Mouse (Mus musculus): ENCODE data around the gene Zc3h12d.

The Zc3h12d gene

DNA sequence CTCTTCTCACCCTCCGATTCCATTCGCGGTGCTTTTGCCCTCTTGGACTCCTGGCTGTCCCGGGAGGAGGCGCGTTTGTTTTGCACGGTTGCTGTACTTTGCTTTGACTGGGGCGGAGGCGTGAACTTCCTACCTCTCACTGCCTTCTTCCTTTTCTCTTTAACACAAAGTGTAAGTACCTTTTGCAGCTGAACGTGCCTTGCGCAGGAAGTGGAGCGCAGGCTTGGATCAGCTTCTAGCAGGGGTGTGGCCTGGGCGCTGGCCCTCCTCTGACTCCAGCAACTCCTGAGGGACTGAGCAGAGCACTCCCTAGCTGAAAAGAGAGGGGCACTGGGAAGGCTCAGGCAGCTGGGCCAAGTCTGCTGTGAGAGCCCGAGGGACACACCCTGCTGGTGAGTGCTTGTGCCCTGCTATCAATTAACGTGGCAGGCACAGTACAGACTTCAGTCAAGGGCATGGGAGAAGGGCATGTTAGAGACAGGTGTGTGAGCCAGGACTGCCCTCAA lies at the start of gene Zc3h12d:
Zc3h12d (plus strand) TSS at position 300 of the 506 bp plus-strand sequence.
- no peak for DNase-seq (ENCODE audit: low read depth)

DNA sequence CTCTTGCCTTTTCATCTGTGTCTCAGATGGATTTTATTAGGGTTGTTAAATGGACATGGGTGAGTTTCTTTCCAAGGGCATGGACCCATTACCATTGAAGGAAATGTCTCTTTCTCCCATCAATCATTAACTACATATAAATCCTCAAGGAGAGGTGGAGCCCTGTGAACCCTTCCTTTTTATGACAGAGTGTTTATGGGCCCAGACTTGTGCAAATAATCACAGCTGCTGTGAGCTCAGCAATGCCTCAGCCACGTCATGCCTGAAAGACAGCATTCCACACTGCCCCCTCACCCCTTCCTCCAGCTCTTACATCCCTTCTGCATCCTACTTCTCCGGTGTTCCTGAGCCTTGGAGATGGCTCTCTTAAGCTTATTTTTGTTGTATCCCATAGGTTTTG lies 45.0 kb upstream of the Zc3h12d start:
- DNase-seq (ENCODE audit: low read depth): no peak

DNA sequence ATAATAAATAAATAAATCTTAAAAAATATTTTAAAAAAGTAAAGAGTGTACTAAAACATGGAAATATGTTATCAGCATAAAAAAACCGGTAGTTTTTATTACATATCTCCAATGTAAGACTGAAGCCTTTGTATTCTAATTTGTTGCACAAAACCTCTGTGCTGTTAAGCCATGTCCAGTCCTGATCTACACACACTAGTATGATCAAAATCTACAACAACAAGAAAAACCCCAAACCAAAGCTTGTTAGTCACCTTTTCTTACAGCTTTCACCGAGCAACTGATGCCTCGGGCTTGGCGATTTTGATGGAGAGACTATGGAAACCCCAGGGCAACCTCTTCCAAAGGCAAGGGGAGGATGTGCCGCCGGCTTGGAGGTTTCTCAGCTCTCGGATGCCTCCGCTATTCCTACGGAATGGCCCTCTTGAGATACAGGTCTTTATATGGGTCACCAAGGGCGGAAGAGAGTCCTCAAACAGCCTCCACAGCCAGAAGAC lies 40.0 kb upstream of the Zc3h12d start:
- DNase-seq (ENCODE audit: low read depth): no peak

DNA sequence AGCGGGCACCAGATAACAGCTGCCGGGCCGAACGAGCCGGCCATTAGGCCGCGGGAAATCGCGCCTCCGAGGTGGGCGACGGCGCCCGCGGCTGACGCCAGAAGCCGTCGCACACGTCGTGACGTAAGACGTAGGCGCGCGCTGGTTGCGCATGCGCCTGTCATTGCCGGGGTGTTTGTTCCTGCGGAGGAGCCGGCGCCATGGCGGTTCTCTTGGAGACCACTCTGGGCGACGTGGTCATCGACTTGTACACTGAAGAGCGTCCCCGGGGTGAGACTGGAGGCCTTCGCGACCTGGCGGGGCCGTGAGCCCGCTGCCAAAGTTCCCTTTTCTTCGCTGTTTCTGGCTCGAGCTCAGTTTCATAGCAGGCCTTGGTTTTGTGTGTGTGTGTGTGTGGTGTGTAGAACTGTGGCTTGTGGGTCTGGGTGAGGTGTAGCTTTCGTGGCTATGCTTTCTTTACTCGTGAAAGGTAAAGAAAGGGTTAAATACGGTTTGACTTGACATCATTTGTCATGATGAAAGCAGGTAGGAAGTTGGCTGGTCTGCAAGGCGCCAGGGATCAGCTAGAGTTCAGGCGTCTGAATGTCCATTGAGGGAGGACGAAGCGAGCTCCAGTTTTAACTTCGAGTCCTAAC lies 39.4 kb upstream of the Zc3h12d start, which contains the start of the genes Ginm1 and Ppil4:
Ginm1 (minus strand) TSS at position 74 of the 635 bp plus-strand sequence.
Ppil4 (plus strand) TSS at position 141 of the 635 bp plus-strand sequence.
- DNase-seq (ENCODE audit: low read depth): peak; percentile 81

DNA sequence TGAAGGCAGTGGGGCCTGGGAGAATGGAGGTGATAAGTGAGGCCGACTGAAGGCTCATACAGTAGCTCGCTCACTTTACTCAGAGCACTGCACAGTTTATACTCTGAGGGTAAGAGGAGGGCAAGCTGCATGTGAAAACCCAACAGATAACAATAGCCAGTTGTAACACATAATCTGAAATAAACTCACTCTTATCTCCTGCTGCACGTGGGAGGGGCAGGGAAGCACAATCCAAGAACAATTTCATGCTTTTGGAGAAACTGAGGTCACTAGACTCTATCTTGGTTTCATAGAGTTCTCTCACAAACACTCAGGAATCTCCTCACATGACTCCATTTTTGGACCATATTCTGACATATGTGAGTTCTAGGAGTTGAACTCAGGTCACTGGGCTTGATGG lies 31.0 kb upstream of the Zc3h12d start:
- no peak for DNase-seq (ENCODE audit: low read depth)

DNA sequence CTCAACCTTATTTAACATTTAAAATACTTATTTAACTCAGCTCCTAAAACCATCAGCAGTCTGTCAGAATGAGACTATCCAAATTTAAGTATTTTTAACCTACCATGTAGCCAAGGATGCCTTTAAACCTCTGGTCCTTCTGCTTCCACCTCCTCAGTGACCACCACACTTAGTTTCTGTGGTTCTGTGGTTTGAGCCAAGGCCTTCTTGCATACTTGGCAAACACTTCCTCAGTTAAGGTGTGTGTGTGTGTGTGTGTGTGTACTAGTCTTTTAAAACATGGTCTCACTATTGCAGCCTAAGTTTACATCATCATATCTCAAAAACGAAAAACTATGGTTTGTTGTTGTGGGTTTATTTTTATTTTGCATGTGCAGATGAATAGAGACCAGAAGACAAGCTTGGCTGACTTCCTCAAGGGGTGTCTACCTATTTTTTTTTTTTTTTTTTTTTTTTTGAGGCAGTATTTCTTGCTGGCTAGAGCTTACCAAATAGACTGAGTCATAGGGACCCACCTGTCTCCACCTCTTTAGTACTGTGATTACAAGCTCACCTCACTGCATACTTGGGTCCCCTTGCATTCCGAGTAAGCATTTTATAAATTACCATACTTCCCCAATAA lies 29.6 kb upstream of the Zc3h12d start:
- DNase-seq (ENCODE audit: low read depth): no peak

DNA sequence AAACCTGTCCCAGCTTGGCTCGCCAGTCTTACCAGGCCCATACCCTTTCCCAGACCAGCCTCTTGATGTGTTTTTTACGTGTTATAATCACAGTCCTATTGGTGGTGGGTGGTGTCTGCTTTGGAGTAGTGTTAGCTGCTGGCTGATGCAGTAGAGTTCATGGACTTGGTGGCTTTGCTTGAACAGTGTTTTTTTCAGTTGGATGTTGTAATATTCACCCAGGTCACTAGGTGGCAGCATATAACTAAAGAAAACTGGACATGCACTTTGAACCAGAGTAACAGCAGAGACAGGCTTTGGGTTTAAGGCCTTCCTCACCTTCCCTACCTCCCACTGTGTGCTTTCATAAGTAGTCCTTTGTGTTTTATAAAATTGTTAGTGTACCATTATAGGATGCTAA lies 22.3 kb upstream of the Zc3h12d start:
- peak; percentile 45 for DNase-seq (ENCODE audit: low read depth)

DNA sequence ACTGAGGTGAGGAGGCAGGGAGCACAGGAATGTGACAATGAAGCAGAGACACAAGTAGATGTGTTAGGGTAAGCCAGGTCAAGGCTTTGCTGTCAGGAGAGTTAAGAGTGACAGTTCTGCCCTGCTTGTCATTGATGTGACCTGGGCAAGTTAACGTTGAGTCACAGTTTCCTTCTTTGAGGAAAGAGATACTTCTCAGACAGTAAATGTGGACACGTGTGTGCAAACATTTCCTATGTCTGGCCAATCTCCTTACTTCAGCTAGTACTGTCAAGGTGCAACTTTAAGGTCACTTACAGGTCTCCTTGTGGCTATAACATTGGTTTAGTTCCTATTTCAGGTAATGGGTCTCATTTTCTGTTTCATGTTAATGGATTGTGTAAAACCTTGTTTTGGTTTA lies 15.8 kb upstream of the Zc3h12d start:
- DNase-seq (ENCODE audit: low read depth): no peak

DNA sequence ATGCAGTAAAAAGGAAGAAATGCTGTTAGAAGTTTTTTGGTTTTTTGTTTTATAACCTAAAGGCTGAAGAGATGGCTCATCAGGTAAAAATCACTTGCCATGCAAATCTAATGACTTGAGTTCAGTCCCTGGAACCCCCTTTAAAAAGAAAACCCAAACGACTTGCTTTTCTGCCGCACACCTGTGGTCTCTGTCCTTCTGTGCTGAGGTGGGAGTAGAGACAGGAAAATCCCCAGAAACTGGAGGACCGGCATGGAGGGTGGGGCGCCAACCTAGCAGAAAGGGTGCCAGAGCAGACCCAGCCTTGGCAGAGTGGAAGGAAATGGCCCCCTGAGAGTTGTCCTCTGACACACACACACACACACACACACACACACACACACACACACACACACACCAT lies 13.6 kb upstream of the Zc3h12d start:
- no peak for DNase-seq (ENCODE audit: low read depth)

DNA sequence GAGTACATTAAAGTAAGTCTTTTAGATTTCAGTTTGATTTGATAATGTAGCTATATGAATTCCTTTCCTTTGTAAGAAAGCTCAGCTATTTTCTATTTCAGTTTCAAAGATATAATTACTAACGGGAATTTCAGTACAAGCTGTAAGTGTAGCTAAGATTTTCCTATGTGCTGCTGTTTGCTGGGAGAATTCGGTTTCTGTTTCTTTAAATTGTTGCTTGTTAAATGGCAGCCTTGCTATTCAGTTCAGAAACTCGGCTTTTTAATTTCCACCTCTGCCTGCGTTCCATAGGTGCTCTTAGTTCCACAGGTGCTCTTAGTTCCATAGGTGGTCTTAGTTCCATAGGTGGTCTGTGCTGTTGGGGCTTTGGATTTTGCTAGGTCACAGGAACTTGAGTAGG lies 13.1 kb upstream of the Zc3h12d start:
- DNase-seq (ENCODE audit: low read depth): no peak

DNA sequence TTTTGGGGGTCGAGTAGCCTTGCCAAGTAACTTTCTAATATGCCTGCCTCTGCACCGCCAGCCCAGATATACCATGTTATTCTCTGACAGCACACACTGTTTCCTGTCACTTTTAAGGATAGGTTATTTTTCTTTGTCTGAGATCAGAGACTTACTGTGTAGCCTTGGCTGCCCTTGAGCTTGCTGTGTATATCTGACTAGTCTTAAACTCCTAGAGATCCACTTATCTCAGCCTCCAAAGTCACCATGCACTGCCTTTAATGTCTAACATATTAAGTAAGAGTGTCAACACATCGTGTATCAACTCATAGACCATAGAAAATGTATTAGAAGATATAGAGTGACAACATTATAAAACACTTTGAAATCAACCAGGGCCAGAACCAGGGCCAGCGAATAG lies 12.7 kb upstream of the Zc3h12d start:
- no peak for DNase-seq (ENCODE audit: low read depth)

DNA sequence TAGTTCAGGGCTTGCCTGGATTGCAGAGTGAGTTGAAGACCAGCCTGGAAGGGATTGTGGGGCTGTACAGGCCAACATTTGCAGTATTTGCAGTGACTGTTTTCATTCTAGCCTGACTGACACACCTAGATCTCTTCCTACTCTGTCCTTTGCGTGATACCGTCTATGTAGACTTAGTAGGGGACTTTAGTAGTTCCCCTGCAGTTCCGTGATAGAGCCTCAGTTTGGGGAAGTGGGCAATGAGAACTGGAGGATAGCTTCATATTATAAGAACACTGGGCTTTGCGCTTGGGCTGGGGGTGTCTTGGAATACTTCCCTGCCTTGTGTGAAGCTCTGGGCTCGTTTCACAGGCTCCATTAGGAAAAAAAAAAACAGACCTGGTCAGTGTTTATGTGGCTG lies 12.1 kb upstream of the Zc3h12d start:
- no peak for DNase-seq (ENCODE audit: low read depth)

DNA sequence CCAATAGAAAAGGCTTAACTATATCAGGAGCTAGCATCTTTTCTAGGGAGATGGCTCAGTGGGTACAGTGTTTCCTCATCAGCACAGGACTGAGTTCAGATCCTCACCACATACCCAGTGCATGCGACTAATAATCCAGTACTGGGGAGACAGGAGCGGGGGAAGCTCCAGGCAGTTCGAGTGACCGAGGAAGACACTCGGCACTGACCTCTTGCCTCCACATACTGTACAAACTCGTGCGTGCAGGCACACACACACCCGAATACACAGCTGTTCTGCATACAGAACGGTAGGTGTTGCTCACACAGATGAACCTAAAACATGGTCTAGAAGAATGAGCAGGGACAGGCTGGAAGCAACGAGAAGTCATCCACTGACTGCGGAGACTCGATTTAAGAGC lies 10.3 kb upstream of the Zc3h12d start:
- DNase-seq (ENCODE audit: low read depth): no peak

DNA sequence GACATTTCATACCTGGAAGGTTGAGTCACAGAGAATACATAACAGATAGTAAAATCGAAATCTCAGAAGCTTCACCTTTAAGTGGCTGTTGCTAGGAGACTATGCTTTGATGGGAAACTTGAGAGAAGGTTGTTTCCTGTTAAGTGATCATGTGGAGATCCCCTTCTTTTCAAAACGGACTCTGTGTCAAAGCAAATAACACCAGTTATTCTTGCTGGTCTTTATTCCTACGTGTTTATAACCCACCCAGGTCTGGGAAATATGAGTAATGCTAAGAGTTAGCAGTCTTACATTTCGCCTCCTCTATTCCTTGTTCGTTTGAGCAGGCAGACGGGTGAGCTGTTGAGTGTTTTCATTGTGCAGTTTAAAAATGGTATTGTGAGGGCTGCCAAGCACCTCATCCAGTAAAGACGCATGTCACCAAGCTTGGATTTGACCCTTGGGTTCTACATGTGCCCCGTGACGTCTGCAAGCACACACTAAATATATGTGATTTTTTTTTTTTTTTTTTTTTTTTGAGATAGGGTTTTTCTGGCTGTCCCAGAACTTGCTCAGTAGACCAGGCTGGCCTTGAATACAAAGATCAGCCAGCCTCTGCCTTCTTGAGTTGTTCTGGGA lies 7.5 kb upstream of the Zc3h12d start:
- DNase-seq (ENCODE audit: low read depth): no peak

DNA sequence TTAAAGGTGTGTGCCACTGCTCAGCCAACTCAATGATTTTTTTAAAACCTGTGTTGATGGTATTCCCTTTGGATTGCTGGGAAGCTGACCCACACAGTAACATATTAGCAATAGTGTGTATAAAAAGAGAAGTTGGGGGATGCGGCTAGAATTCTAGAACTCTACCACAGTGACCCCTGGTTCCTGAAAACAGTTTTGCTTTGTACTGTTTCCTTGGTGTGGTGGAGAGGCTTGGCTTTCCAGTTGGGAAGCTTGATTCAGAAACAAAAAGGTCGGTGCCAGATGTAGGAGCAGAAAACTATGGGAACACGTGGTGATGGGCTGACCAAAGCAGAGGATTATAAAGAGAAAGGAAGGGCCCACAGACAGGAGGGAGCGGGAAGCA lies 7.0 kb upstream of the Zc3h12d start:
- no peak for DNase-seq (ENCODE audit: low read depth)

DNA sequence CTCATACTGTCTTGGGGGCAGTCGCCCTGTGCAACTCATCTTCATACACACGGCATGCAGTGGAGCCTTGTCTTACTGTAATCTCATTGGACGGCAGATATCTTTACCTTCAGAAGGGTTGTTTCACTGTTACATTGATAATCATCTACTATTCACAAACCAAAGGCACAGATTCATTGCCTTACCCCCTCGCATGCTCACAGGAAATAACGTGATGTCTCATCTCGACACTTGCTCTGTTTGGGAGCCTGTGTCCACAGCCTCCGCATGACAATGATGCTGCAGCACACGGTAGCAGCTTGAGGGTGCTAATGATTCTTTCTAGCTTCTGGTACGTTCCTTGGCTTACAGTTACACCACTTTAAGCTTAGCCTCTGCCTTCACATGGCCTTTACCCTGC lies 6.2 kb upstream of the Zc3h12d start:
- DNase-seq (ENCODE audit: low read depth): no peak

DNA sequence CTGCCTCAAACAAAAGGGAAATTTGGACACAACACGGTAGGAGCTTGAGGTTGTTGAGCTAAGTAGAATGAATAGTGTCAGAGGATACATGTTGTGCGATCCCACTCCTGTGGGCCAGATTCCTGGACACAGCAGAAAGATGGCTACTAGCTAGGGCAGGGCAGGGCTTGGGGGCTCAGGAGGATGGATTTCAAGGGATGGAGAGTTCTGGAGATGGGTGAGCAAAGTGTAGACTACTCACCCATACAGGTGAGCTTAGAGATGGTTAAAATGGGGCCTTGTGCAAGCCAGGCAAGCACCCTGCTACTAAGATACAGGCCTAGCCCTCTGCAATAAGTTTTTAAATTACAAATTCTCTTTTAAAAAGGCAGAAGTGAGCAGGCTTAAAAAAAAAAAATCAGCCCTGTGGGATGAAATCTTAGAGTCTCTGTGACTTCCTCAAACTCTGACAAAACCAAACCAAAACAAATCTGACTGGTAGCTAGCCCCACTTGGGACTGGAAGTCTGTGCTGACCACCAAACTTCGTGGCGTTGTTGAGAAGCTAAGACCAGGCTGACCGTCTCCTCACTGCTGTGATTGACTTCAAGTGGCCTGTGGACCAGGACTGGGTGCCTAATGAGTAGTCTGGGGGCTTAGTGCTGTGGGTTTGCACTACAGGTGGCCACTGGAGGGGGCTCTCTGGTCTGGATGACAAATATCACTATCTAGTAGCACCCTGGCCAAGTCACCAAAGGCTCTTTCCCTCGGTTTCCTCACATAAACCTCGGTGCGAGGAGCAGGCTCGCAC lies 1.3 kb downstream of the Zc3h12d start:
- no peak for DNase-seq (ENCODE audit: low read depth)

DNA sequence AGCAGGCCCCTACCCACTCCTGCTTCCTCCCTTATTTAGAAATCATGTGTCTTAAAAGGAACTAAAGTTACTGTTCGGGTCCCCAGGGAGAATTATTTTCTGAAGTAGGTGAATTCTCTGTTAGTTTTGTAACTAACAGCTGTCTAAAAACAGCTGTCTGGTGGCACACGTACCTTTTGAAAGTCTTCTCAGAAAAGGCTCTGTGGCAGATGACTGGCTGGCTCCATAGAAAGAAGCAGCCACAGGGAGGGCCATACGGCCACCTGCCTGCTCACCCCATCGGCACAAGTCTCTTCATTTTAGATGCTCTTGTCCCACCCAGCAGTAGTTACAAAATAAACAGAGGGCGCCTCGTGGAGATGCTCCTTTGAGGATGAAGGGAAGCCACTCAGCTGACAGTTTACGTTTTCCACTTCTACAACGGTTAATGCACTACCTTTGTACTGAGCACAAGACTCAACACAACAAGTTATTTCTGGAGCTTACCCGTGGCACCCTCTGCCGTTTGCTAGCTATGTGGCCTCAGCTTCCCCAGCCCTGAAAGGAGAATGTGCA lies 2.5 kb downstream of the Zc3h12d start:
- no peak for DNase-seq (ENCODE audit: low read depth)

DNA sequence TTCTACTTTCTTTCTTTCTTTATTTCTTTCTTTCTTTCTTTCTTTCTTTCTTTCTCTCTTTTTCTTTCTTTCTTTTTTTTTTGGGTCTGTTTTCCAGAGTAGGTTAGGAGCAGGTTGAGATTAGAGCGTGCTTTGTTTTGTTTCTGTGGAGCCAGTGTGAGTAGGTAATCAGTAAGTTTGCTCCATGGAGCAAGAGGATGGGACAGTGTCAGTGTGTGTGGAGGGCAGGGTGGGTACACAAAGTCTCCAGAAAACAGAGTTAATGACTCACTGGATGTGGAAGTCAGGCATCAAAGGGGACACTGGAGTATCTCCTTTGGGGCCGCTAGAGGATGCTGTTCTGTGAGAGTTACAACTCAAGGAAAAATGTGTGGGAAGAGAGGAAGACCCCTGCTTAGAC lies 4.6 kb downstream of the Zc3h12d start:
- DNase-seq (ENCODE audit: low read depth): no peak

DNA sequence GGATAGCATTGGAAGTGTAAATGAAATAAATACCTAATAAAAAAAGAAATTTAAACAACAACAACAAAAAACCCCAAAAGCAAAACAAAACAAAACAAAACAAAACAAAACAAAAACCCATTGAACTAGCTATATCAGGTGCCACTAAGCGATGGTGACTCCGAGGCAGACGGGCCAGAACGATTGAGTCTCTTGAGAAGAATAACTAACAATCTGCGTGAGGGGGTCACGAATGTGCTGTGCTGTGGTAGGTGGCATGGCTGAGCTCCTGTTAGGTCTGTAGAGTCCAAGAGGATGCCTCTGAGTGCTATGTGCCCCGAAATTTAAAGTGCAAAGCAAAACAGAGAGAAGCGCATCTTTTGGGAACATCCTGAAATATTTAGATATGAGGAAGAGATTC lies 5.2 kb downstream of the Zc3h12d start:
- DNase-seq (ENCODE audit: low read depth): no peak

DNA sequence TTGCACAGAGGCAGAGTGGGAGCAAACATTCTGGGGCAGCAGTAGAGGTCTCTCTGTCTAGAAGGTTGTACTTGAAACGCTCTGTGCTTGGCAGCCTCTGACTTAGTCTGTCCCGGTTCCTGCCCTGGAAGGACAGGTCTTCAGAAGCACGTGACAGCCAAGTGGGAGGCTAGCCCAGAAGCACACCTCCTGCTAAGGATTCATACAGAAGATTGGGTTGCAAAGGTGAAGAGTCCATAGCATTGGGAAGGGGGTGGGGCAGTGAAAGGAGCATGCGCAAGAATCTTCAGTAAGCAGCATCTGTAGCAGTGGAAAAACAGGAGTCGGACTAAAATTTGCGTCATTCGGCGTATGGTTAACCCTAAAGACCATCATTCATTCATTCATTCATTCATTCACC lies 5.8 kb downstream of the Zc3h12d start:
- no peak for DNase-seq (ENCODE audit: low read depth)

DNA sequence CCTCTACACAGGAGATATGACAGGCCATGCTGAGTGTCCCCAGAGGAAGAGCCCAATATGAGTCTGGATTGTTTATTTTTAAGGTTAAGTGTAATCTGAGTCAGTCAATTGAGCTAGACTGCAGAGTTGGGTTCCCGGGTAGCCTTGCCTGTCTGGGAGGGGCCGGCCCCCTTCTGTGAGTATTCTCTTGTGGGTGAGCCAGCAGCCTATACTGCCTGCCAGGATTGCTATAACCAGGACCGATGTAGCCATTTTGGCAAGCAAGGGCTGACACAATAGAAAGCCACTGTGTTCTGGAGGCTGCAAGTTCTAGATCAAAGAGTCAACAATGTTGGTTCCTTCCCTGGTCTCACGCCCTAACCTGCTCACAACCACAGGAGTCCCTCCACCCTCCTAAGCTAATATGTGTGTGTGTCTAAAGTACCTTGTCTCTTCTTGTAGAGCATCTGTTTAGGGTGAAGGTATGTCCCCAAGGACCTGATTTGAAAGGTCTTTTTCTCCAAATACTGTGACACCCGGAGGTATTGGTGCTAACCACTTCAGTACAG lies 6.7 kb downstream of the Zc3h12d start:
- DNase-seq (ENCODE audit: low read depth): no peak
